Mouse (Mus musculus): ENCODE data around the gene Upk1a. TPM values are rescaled to one million over a fixed set of nuclear protein-coding genes. Genes with fewer than 3 reads are reported as not detected.
A peak's percentile ranks its signal among the peaks of the same experiment; 100 is the strongest.

Upk1a gene
- polyA plus RNA-seq, 1 experiment from 2014 or later = 4.7 TPM

DNA sequence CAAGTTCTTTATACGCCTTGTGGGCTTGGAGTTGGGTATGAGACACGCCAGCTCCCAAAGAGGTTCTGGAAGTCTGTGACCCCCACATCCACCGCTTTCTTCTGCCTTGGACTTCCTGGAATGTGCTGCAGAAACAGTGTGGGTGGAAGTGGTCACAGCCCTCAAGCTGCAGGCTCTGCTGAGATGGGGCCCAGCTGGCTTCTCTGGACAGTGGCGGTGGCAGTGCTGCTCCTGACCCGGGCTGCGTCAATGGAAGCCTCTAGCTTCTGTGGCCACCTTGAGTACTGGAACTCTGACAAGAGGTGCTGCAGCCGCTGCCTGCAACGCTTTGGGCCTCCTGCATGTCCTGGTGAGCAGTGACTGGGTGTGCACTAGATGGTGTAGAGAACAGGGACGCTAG lies 46.6 kb downstream of the Upk1a start:
- Histone ChIP-seq H3K9ac (ENCODE audit: low read length) (no peak overlapping the region), H3K4me2 (ENCODE audit: low read depth, low read length) (no peak overlapping the region), H3K9me3 (replicated peaks; ENCODE audit: control insufficient read depth, low read length) (no peaks in the 10 kb centered on the region), H3K4me1 (ENCODE audit: control insufficient read depth, insufficient read depth, low read length) (peaks cover 6% of the 10 kb centered on the region; the same call in 1 of the 2 replicates), H3K4me3 (replicated peaks; ENCODE audit: low read length) (no peak overlapping the region), H3K36me3 (ENCODE audit: control insufficient read depth, insufficient read depth, low read length) (peaks cover 30% of the 10 kb centered on the region), H3K27ac (ENCODE audit: low read length) (no peak overlapping the region), H3K27me3 (ENCODE audit: control insufficient read depth, insufficient read depth, low read length) (no peaks in the 10 kb centered on the region)
- no peak for ATAC-seq (ENCODE audit: insufficient read depth, low FRiP score)
- WGBS = 80% methylated on average over 9 of the region's 9 CpGs

- Histone ChIP-seq H3K4me3 (replicated peaks; ENCODE audit: low read length) (no peak within 1 kb of the TSS), H3K27ac (ENCODE audit: low read length) (no peak within 1 kb of the TSS), H3K4me2 (ENCODE audit: low read depth, low read length) (no peak within 1 kb of the TSS), H3K27me3 (ENCODE audit: control insufficient read depth, insufficient read depth, low read length) (no peaks in the 10 kb centered on the region), H3K9ac (ENCODE audit: low read length) (no peak within 1 kb of the TSS), H3K36me3 (ENCODE audit: control insufficient read depth, insufficient read depth, low read length) (peaks cover 27% of the 10 kb centered on the region), H3K9me3 (replicated peaks; ENCODE audit: control insufficient read depth, low read length) (no peaks in the 10 kb centered on the region), H3K4me1 (ENCODE audit: control insufficient read depth, insufficient read depth, low read length) (peaks cover 6% of the 10 kb centered on the region; the same call in 1 of the 2 replicates)
- WGBS = 92% methylated on average over 12 of the region's 12 CpGs
- ATAC-seq (ENCODE audit: insufficient read depth, low FRiP score) = no peak
Measured at GRCm38 (mm10) chr7:30564970-30565571, 47.6 kb downstream of the Upk1a start, which contains the start of gene Igflr1. Gene Igflr1 (plus strand): TSS chr7:30565427.

DNA sequence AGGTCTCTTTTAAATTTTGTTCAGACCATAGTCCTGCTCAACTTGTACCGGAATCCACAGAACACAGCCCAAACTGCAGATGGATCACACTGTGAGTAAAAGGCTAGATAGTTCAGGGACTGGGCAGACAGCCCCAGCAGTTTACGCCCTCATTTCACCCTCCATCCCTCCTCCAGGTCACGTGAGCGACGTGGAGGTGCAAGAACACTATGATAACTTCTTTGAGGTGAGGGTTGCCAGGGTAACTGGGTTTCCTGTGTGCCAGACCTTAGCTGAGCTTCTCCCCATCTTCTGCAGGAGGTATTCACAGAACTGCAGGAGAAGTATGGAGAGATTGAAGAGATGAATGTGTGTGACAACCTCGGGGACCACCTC lies 48.8 kb downstream of the Upk1a start:
- no peak for ATAC-seq (ENCODE audit: insufficient read depth, low FRiP score)
- Histone ChIP-seq H3K27me3 (ENCODE audit: control insufficient read depth, insufficient read depth, low read length) (no peaks in the 10 kb centered on the region), H3K4me2 (ENCODE audit: low read depth, low read length) (peak overlapping the region; percentile 57), H3K4me3 (replicated peaks; ENCODE audit: low read length) (peak overlapping the region; percentile 70), H3K4me1 (ENCODE audit: control insufficient read depth, insufficient read depth, low read length) (peaks cover 7% of the 10 kb centered on the region), H3K9me3 (replicated peaks; ENCODE audit: control insufficient read depth, low read length) (no peaks in the 10 kb centered on the region), H3K27ac (ENCODE audit: low read length) (peak overlapping the region; percentile 97), H3K9ac (ENCODE audit: low read length) (peak overlapping the region; percentile 82), H3K36me3 (ENCODE audit: control insufficient read depth, insufficient read depth, low read length) (peaks cover 15% of the 10 kb centered on the region; the same call in 1 of the 2 replicates)
- WGBS = 14% methylated on average over 6 of the region's 6 CpGs

- peak within 1 kb of the TSS; percentile 82 for H3K9ac ChIP-seq (ENCODE audit: low read length)
- peak; percentile 88 for ATAC-seq (ENCODE audit: insufficient read depth, low FRiP score)
- H3K4me3 ChIP-seq (replicated peaks; ENCODE audit: low read length) = peak within 1 kb of the TSS; percentile 70
- H3K4me1 ChIP-seq (ENCODE audit: control insufficient read depth, insufficient read depth, low read length) = peaks cover 13% of the 10 kb centered on the region
- H3K36me3 ChIP-seq (ENCODE audit: control insufficient read depth, insufficient read depth, low read length) = peaks cover 12% of the 10 kb centered on the region; the same call in 1 of the 2 replicates
- no peaks in the 10 kb centered on the region for H3K27me3 ChIP-seq (ENCODE audit: control insufficient read depth, insufficient read depth, low read length)
- no peaks in the 10 kb centered on the region for H3K9me3 ChIP-seq (replicated peaks; ENCODE audit: control insufficient read depth, low read length)
- H3K4me2 ChIP-seq (ENCODE audit: low read depth, low read length) = peak within 1 kb of the TSS; percentile 68
- peak within 1 kb of the TSS; percentile 97 for H3K27ac ChIP-seq (ENCODE audit: low read length)
- WGBS = under 1% methylated on average over 45 of the region's 45 CpGs
Measured at GRCm38 (mm10) chr7:30563117-30563905, 49.3 kb downstream of the Upk1a start, which contains the start of the genes U2af1l4, Gm49396 and Psenen. Gene U2af1l4 (plus strand): TSS chr7:30563301. Gene Gm49396 (plus strand): TSS chr7:30563344. Gene Psenen (minus strand): TSS chr7:30563627.

- no peak for ATAC-seq (ENCODE audit: insufficient read depth, low FRiP score)
Measured at GRCm38 (mm10) chr7:30562526-30563116, 50.0 kb downstream of the Upk1a start.

DNA sequence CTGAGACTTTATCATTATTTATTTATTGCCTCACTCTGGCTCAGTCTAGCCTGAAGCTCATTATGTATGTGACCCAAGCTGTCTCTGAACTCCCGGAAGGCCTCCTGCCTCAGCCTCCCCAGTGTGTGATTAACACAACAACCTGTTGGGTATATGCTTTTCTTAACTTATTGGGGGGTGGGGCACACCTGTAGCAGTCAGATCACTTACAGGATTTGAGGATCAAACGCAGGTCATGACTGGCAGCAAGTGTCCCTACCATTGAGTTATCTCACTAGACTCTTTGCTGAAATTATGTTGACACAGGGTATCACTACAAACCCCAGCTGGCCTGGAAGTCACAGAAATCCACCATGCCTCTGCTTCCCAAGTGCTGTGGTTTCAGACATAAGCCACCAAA lies 52.4 kb downstream of the Upk1a start:
- no peak overlapping the region for H3K9ac ChIP-seq (ENCODE audit: low read length)
- H3K27me3 ChIP-seq (ENCODE audit: control insufficient read depth, insufficient read depth, low read length) = no peaks in the 10 kb centered on the region
- H3K4me1 ChIP-seq (ENCODE audit: control insufficient read depth, insufficient read depth, low read length) = peaks cover 17% of the 10 kb centered on the region
- ATAC-seq (ENCODE audit: insufficient read depth, low FRiP score) = no peak
- no peaks in the 10 kb centered on the region for H3K9me3 ChIP-seq (replicated peaks; ENCODE audit: control insufficient read depth, low read length)
- WGBS = 67% methylated on average over 2 of the region's 2 CpGs
- peaks cover 8% of the 10 kb centered on the region; the same call in 1 of the 2 replicates for H3K36me3 ChIP-seq (ENCODE audit: control insufficient read depth, insufficient read depth, low read length)
- no peak overlapping the region; the same call in 1 of the 2 replicates for H3K27ac ChIP-seq (ENCODE audit: low read length)
- H3K4me3 ChIP-seq (replicated peaks; ENCODE audit: low read length) = no peak overlapping the region
- H3K4me2 ChIP-seq (ENCODE audit: low read depth, low read length) = peak overlapping the region; percentile 97; the same call in 1 of the 2 replicates

More at GRCm38 (mm10) chr7:30562526-30563116, 50.0 kb downstream of the Upk1a start:
- Histone ChIP-seq H3K4me2 (ENCODE audit: low read depth, low read length) (peak overlapping the region; percentile 68), H3K9ac (ENCODE audit: low read length) (peak overlapping the region; percentile 78), H3K4me1 (ENCODE audit: control insufficient read depth, insufficient read depth, low read length) (peaks cover 17% of the 10 kb centered on the region), H3K36me3 (ENCODE audit: control insufficient read depth, insufficient read depth, low read length) (peaks cover 9% of the 10 kb centered on the region; the same call in 1 of the 2 replicates), H3K9me3 (replicated peaks; ENCODE audit: control insufficient read depth, low read length) (no peaks in the 10 kb centered on the region), H3K27me3 (ENCODE audit: control insufficient read depth, insufficient read depth, low read length) (no peaks in the 10 kb centered on the region), H3K27ac (ENCODE audit: low read length) (peak overlapping the region; percentile 97), H3K4me3 (replicated peaks; ENCODE audit: low read length) (peak overlapping the region; percentile 70)
- WGBS = under 1% methylated on average over 27 of the region's 27 CpGs

DNA sequence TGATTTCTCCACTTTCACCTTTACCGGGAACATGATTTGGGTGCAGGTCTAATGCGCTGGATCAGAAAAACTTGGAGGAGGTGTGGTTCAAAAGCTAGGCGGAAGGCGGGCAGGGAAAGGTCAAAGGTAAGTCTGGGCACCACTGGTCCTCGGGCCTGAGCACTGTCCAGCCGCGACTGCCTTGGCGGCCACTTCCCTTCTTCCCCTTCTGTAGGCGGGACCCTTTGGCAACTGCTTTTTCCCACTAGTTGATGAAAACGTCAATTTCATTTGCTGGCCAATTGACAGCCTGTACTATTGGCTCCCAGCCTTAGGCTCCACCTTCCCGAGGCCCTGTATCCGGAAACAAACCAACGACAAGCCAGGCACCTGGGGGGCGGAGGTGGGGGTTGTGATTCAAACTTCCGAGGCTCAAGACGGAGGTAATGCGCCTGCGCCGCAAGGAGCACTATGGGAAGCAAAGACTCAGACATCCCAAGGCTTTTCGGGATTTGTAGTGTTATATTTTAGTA lies 53.1 kb downstream of the Upk1a start, which contains the start of gene Lin37:
Gene Lin37, minus strand, starts transcription at position 396 of the 512 bp plus-strand sequence.
- H3K36me3 ChIP-seq (ENCODE audit: control insufficient read depth, insufficient read depth, low read length) = peaks cover 8% of the 10 kb centered on the region; the same call in 1 of the 2 replicates
- ATAC-seq (ENCODE audit: insufficient read depth, low FRiP score) = peak; percentile 88
- WGBS = under 1% methylated on average over 20 of the region's 20 CpGs
- peak within 1 kb of the TSS; percentile 97 for H3K4me2 ChIP-seq (ENCODE audit: low read depth, low read length)
- H3K27ac ChIP-seq (ENCODE audit: low read length) = peak within 1 kb of the TSS; percentile 79
- H3K4me3 ChIP-seq (replicated peaks; ENCODE audit: low read length) = peak within 1 kb of the TSS; percentile 60
- H3K9me3 ChIP-seq (replicated peaks; ENCODE audit: control insufficient read depth, low read length) = no peaks in the 10 kb centered on the region
- peaks cover 17% of the 10 kb centered on the region for H3K4me1 ChIP-seq (ENCODE audit: control insufficient read depth, insufficient read depth, low read length)
- peak within 1 kb of the TSS; percentile 74 for H3K9ac ChIP-seq (ENCODE audit: low read length)
- H3K27me3 ChIP-seq (ENCODE audit: control insufficient read depth, insufficient read depth, low read length) = no peaks in the 10 kb centered on the region

DNA sequence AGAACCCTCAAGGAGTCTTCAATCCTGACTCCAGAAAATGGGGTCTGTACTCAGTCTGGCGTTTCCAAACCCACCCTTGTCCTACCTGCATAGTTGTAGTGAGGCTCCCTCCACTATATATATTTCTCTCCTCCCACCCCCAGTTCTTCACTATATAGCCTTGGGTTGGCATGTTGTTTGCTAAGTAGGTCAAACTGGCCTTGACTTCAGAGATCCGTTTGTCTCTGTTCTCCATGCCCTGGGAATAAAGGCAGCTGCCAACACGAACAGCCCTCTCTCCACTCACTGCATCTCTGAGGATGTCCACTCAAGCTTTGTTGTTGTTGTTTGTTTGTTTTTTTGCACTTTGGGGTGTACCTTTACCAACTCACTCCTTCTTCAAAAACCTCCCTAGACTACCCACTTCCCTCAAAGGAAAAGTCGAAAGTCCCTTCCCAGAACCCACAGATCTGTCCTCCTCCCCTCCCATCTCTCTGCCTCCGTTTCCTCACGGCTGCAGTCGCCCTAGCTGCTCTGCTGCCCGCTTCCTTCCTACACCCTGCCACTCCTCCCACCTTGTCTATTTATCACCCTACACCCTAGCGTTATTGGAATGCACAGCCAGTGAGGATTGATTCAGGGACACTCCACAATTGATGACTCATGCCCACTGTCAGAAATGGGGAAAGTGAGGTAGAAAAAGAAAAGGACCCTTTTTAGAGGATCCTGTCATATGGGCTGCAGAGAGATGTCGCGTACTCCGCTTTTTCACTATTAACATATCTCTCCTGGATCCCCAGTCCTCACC lies 53.8 kb downstream of the Upk1a start:
- Histone ChIP-seq H3K4me2 (ENCODE audit: low read depth, low read length) (peak overlapping the region; percentile 97), H3K9ac (ENCODE audit: low read length) (peak overlapping the region; percentile 74), H3K27me3 (ENCODE audit: control insufficient read depth, insufficient read depth, low read length) (no peaks in the 10 kb centered on the region), H3K4me1 (ENCODE audit: control insufficient read depth, insufficient read depth, low read length) (peaks cover 15% of the 10 kb centered on the region), H3K4me3 (replicated peaks; ENCODE audit: low read length) (peak overlapping the region; percentile 60), H3K36me3 (ENCODE audit: control insufficient read depth, insufficient read depth, low read length) (peaks cover 8% of the 10 kb centered on the region; the same call in 1 of the 2 replicates), H3K27ac (ENCODE audit: low read length) (peak overlapping the region; percentile 79), H3K9me3 (replicated peaks; ENCODE audit: control insufficient read depth, low read length) (no peaks in the 10 kb centered on the region)
- WGBS = 9% methylated on average over 12 of the region's 12 CpGs
- ATAC-seq (ENCODE audit: insufficient read depth, low FRiP score) = no peak

All from stomach, embryonic 16.5 days (tissue).